Mouse (Mus musculus): ENCODE measurements around the gene Cenpp.

DNA sequence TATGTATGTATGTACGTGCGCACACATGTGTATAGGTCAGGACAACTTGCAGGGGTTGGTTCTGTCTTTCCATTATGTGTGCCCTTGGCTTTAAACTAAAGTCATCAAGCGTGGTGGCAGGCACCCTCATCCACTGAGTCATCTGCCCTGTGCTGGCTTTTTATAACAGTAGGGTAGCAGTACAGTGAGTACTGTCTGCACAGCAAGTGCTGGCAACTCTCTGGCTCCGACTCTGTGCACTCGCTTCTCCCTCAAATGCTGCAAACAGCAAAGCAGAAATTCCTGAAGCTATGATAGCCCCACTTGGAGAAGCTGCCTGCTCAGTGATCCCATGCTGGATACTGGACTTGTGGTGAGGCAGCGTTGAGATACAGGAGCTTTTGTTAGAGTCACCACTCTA lies 208.1 kb downstream of the Cenpp start:
- no peak for TF ChIP-seq CTCF (IDR thresholded peaks at IDR 0.05)
- TF ChIP-seq POLR2A (IDR thresholded peaks at IDR 0.05; ENCODE audit: insufficient read depth, low read depth, low read length) = no peak
- TF ChIP-seq EP300 (IDR thresholded peaks at IDR 0.05; ENCODE audit: insufficient read depth, low read depth, low read length) = no peak

All from heart, adult 2 months (tissue).